Mouse (Mus musculus): Measurements from ENCODE around the gene Olfr616. TPM values are rescaled to one million over a fixed set of nuclear protein-coding genes. Genes with fewer than 3 reads are reported as not detected.

Olfr616 gene
- total RNA-seq (2014; rRNA removed) = not detected in 2 replicates
- polyA plus RNA-seq (2015; fragmentation: Nextera tagmentation; extraction: Ambion mirVana) = not detected in 2 replicates

- no peak for TF ChIP-seq CTCF (IDR thresholded peaks at IDR 0.05; ENCODE audit: low read depth)
- H3K4me2 ChIP-seq (ENCODE audit: low read depth, low read length) = no peak within 1 kb of the TSS
- no peak within 1 kb of the TSS for H3K9ac ChIP-seq (replicated peaks; ENCODE audit: low read length)
- 88% methylated on average over 3 of the region's 3 CpGs for WGBS
- no peaks in the 10 kb centered on the region for H3K36me3 ChIP-seq (ENCODE audit: insufficient read depth, low read length)
- ATAC-seq (no peak), DNase-seq (ENCODE audit: low spot score) (no peak)
- H3K4me1 ChIP-seq (ENCODE audit: insufficient read depth, low read length) = no peaks in the 10 kb centered on the region
- no peaks in the 10 kb centered on the region for H3K27me3 ChIP-seq (ENCODE audit: insufficient read depth, low read length)
- no peak within 1 kb of the TSS for H3K4me3 ChIP-seq (ENCODE audit: low read length)
- H3K27ac ChIP-seq = no peak within 1 kb of the TSS
- no peaks in the 10 kb centered on the region for H3K9me3 ChIP-seq (ENCODE audit: low read length)
Observed at GRCm38 (mm10) chr7:103569043-103569442, at the start of gene Olfr616. Gene Olfr616, minus strand, starts transcription at chr7:103569143.

- no peak for DNase-seq (ENCODE audit: low spot score)
- no peak within 1 kb of the TSS for H3K9ac ChIP-seq (replicated peaks; ENCODE audit: low read length)
- WGBS = 81% methylated on average over 2 of the region's 2 CpGs
Observed at GRCm38 (mm10) chr7:103612434-103612833, 43.5 kb upstream of the Olfr616 start, which contains the start of gene Olfr620. Gene Olfr620, minus strand, starts transcription at chr7:103612534.

GRCm38 (mm10) chr7:103607425-103607824, 38.5 kb upstream of the Olfr616 start:
- Histone ChIP-seq H3K4me3 (ENCODE audit: low read length) (no peak overlapping the region), H3K9me3 (ENCODE audit: low read length) (no peaks in the 10 kb centered on the region), H3K27me3 (ENCODE audit: insufficient read depth, low read length) (no peaks in the 10 kb centered on the region), H3K27ac (no peak overlapping the region), H3K36me3 (ENCODE audit: insufficient read depth, low read length) (no peaks in the 10 kb centered on the region), H3K4me2 (ENCODE audit: low read depth, low read length) (no peak overlapping the region), H3K9ac (replicated peaks; ENCODE audit: low read length) (no peak overlapping the region), H3K4me1 (ENCODE audit: insufficient read depth, low read length) (no peaks in the 10 kb centered on the region)
- no peak for DNase-seq (ENCODE audit: low spot score)
- no peak for TF ChIP-seq CTCF (IDR thresholded peaks at IDR 0.05; ENCODE audit: low read depth)
- ATAC-seq = no peak
- WGBS = 89% methylated on average over 2 of the region's 2 CpGs

More at GRCm38 (mm10) chr7:103612434-103612833, 43.5 kb upstream of the Olfr616 start, which contains the start of gene Olfr620:
- Histone ChIP-seq H3K36me3 (ENCODE audit: insufficient read depth, low read length) (no peaks in the 10 kb centered on the region), H3K9me3 (ENCODE audit: low read length) (no peaks in the 10 kb centered on the region), H3K27me3 (ENCODE audit: insufficient read depth, low read length) (no peaks in the 10 kb centered on the region), H3K4me2 (ENCODE audit: low read depth, low read length) (no peak within 1 kb of the TSS), H3K4me1 (ENCODE audit: insufficient read depth, low read length) (no peaks in the 10 kb centered on the region), H3K27ac (no peak within 1 kb of the TSS), H3K4me3 (ENCODE audit: low read length) (no peak within 1 kb of the TSS)
- no peak for ATAC-seq
- no peak for TF ChIP-seq CTCF (IDR thresholded peaks at IDR 0.05; ENCODE audit: low read depth)

- no peak within 1 kb of the TSS for H3K9ac ChIP-seq (replicated peaks; ENCODE audit: low read length)
- H3K4me1 ChIP-seq (ENCODE audit: insufficient read depth, low read length) = no peaks in the 10 kb centered on the region
- H3K9me3 ChIP-seq (ENCODE audit: low read length) = no peaks in the 10 kb centered on the region
- ATAC-seq = no peak
- no peak for DNase-seq (ENCODE audit: low spot score)
- H3K27ac ChIP-seq = no peak within 1 kb of the TSS
- no peak within 1 kb of the TSS for H3K4me3 ChIP-seq (ENCODE audit: low read length)
- no peaks in the 10 kb centered on the region for H3K27me3 ChIP-seq (ENCODE audit: insufficient read depth, low read length)
- H3K36me3 ChIP-seq (ENCODE audit: insufficient read depth, low read length) = no peaks in the 10 kb centered on the region
- H3K4me2 ChIP-seq (ENCODE audit: low read depth, low read length) = no peak within 1 kb of the TSS
- TF ChIP-seq CTCF (IDR thresholded peaks at IDR 0.05; ENCODE audit: low read depth) = no peak
Observed at GRCm38 (mm10) chr7:103600275-103600674, 31.3 kb upstream of the Olfr616 start, which contains the start of gene Olfr619. Gene Olfr619, plus strand, starts transcription at chr7:103600575.

GRCm38 (mm10) chr7:103589803-103590202, 20.9 kb upstream of the Olfr616 start, which contains the start of gene Olfr618:
Gene Olfr618, plus strand, starts transcription at chr7:103590103.
- no peaks in the 10 kb centered on the region for H3K27me3 ChIP-seq (ENCODE audit: insufficient read depth, low read length)
- no peak for TF ChIP-seq CTCF (IDR thresholded peaks at IDR 0.05; ENCODE audit: low read depth)
- ATAC-seq (no peak), DNase-seq (ENCODE audit: low spot score) (no peak)
- no peak within 1 kb of the TSS for H3K4me3 ChIP-seq (ENCODE audit: low read length)
- H3K27ac ChIP-seq = no peak within 1 kb of the TSS
- WGBS = 68% methylated on average over 2 of the region's 2 CpGs
- H3K36me3 ChIP-seq (ENCODE audit: insufficient read depth, low read length) = no peaks in the 10 kb centered on the region
- H3K4me1 ChIP-seq (ENCODE audit: insufficient read depth, low read length) = no peaks in the 10 kb centered on the region
- H3K9me3 ChIP-seq (ENCODE audit: low read length) = no peaks in the 10 kb centered on the region
- no peak within 1 kb of the TSS for H3K4me2 ChIP-seq (ENCODE audit: low read depth, low read length)
- H3K9ac ChIP-seq (replicated peaks; ENCODE audit: low read length) = no peak within 1 kb of the TSS

- Histone ChIP-seq H3K4me2 (ENCODE audit: low read depth, low read length) (no peak within 1 kb of the TSS), H3K36me3 (ENCODE audit: insufficient read depth, low read length) (no peaks in the 10 kb centered on the region), H3K9me3 (ENCODE audit: low read length) (no peaks in the 10 kb centered on the region), H3K27me3 (ENCODE audit: insufficient read depth, low read length) (no peaks in the 10 kb centered on the region), H3K9ac (replicated peaks; ENCODE audit: low read length) (no peak within 1 kb of the TSS), H3K4me3 (ENCODE audit: low read length) (no peak within 1 kb of the TSS), H3K27ac (no peak within 1 kb of the TSS), H3K4me1 (ENCODE audit: insufficient read depth, low read length) (no peaks in the 10 kb centered on the region)
- DNase-seq (ENCODE audit: low spot score) = no peak
- 74% methylated on average over 1 of the region's 1 CpGs for WGBS
- no peak for TF ChIP-seq CTCF (IDR thresholded peaks at IDR 0.05; ENCODE audit: low read depth)
- ATAC-seq = no peak
Observed at GRCm38 (mm10) chr7:103572761-103573160, 3.8 kb upstream of the Olfr616 start, which contains the start of gene Olfr617. Gene Olfr617, plus strand, starts transcription at chr7:103573061.

GRCm38 (mm10) chr7:103555779-103556178, 13.2 kb downstream of the Olfr616 start, which contains the start of gene Olfr615:
Gene Olfr615, plus strand, starts transcription at chr7:103556079.
- Histone ChIP-seq H3K27me3 (ENCODE audit: insufficient read depth, low read length) (no peaks in the 10 kb centered on the region), H3K4me3 (ENCODE audit: low read length) (no peak within 1 kb of the TSS), H3K4me1 (ENCODE audit: insufficient read depth, low read length) (no peaks in the 10 kb centered on the region), H3K4me2 (ENCODE audit: low read depth, low read length) (no peak within 1 kb of the TSS), H3K9me3 (ENCODE audit: low read length) (no peaks in the 10 kb centered on the region), H3K27ac (no peak within 1 kb of the TSS), H3K36me3 (ENCODE audit: insufficient read depth, low read length) (no peaks in the 10 kb centered on the region), H3K9ac (replicated peaks; ENCODE audit: low read length) (no peak within 1 kb of the TSS)
- DNase-seq (ENCODE audit: low spot score) = no peak
- no peak for TF ChIP-seq CTCF (IDR thresholded peaks at IDR 0.05; ENCODE audit: low read depth)
- WGBS = 86% methylated on average over 2 of the region's 2 CpGs
- ATAC-seq = no peak

Data from hindbrain, postnatal 0 days (tissue).